Mouse (Mus musculus): Measurements from ENCODE around the gene Ppfia1.

DNA sequence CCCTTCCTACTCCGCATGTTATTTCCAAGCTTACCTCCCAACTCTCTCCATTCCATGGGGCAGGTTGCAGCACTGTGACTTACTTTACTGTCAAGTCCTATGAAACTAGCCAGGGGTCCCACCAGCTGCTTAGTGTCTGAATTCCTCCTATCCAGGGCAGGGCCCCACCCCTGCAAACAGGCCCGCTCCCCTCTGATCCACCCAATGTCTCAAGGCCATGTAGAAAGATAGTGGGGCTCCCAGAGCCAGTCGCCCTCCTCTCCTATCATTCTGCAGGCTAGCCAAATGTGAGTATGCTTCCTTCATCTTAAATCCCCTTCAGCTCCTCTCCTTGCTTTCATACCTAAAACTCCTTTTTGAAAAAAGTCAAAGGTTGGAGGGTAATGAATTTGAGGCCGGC, 44.4 kb downstream of the Ppfia1 start:
- TF ChIP-seq HCFC1 (IDR thresholded peaks at IDR 0.05; ENCODE audit: low read depth, low read length) (no peak), MAFK (IDR thresholded peaks at IDR 0.05; ENCODE audit: insufficient replicate concordance, low read length) (no peak), EP300 (IDR thresholded peaks at IDR 0.05; ENCODE audit: low read length) (no peak), POLR2A (IDR thresholded peaks at IDR 0.05; ENCODE audit: low read depth, low read length) (no peak), CTCF (conservative IDR thresholded peaks at IDR 0.05 in 1 of 2, IDR thresholded peaks at IDR 0.05 in 1 of 2; ENCODE audit: low read depth in 2 of 2, low read length in 2 of 2) (no peak), CHD1 (IDR thresholded peaks at IDR 0.05; ENCODE audit: low read depth, low read length) (no peak), MAZ (IDR thresholded peaks at IDR 0.05; ENCODE audit: low read depth, low read length) (no peak), POLR2AphosphoS2 (IDR thresholded peaks at IDR 0.05; ENCODE audit: low read depth, low read length) (no peak), JUND (conservative IDR thresholded peaks at IDR 0.05; ENCODE audit: low read depth, low read length) (no peak), TCF12 (IDR thresholded peaks at IDR 0.05; ENCODE audit: low read depth, low read length) (no peak), ZC3H11A (IDR thresholded peaks at IDR 0.05; ENCODE audit: low read depth, low read length) (no peak), USF1 (IDR thresholded peaks at IDR 0.05; ENCODE audit: low read depth, low read length) (no peak), MEF2A (IDR thresholded peaks at IDR 0.05; ENCODE audit: borderline replicate concordance, low read depth, low read length) (no peak)
